Mouse (Mus musculus) heart, adult 11 months (tissue): ENCODE results near the gene Cryzl2.
A peak's percentile ranks its signal among the peaks of the same experiment; 100 is the strongest.

Experiments used
- DNase-seq: peaks from one replicate; pipeline ENCODE4 v3.0.0; 2022

Cryzl2 gene

DNA sequence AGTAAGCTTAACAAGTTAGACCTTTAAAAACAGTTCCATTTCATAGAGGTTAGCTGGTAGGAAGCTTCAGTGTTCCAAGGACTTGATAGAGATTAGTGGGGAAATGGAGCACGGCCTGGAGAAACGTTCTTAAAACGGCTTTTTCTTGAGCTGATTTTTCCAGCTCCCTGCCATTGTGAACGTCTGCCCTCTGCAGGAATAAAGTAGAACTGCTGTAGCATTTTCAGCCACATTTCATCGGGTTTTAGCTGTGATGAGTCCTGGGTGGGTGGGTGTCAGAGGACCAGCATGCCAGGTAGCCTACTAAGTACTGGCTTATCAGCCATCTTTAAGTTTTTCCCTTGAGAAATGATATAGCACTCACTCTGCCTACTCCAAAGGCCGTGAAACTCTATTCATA lies 78.1 kb downstream of the Cryzl2 start:
- DNase-seq: peak; percentile 83

DNA sequence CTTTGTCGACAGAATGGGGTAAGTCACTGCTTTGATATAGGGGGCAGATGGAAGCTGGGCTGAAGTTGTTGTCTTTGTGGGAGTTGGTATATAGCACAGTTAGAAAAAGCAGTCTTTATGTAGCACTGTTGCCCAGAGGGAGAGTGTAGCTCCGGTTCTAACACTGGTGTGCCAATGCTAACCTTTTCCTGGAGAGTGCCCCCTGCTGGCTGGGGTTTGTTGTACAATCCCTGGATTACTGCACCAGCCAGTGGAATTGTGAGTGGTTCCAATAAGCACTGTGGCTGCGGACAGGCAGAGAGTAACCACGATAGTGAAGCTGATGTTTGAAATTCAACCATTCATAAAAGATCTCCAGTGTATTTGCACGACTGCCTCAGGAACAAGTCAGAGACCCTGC lies 79.3 kb downstream of the Cryzl2 start:
- peak; percentile 55 for DNase-seq
